Mouse (Mus musculus) thymus, postnatal 36 days (tissue): ENCODE data around the gene Ccser1.

Experiments used
- DNase-seq, 2 experiments: peaks; one replicate each; pipeline ENCODE4 v3.0.0; 2022; ENCODE audit warnings: mixed read lengths in 2 of 2

Ccser1 gene

GRCm38 (mm10) chr6:61179949-61180755 is at the start of gene Ccser1:
TSS of gene Ccser1 (plus strand) at chr6:61180324.
- DNase-seq: peak; percentile 47 to 62

GRCm38 (mm10) chr6:61136436-61136835 is 43.7 kb upstream of the Ccser1 start:
- DNase-seq: no peak

- DNase-seq: no peak
These were observed 37.1 kb upstream of the Ccser1 start for GRCm38 (mm10) chr6:61143031-61143430.

- DNase-seq: no peak
These were observed 27.2 kb upstream of the Ccser1 start for GRCm38 (mm10) chr6:61152924-61153323.

- no peak for DNase-seq
These were observed 25.5 kb upstream of the Ccser1 start for GRCm38 (mm10) chr6:61154654-61155053.

- no peak for DNase-seq
These were observed 25.0 kb upstream of the Ccser1 start for GRCm38 (mm10) chr6:61155059-61155629.

- no peak for DNase-seq
These were observed 24.4 kb upstream of the Ccser1 start for GRCm38 (mm10) chr6:61155718-61156117.

GRCm38 (mm10) chr6:61162117-61162516 is 18.0 kb upstream of the Ccser1 start:
- no peak for DNase-seq

GRCm38 (mm10) chr6:61166891-61167290 is 13.2 kb upstream of the Ccser1 start:
- DNase-seq: no peak

- DNase-seq: no peak
These were observed 4.0 kb upstream of the Ccser1 start for GRCm38 (mm10) chr6:61176126-61176525.

GRCm38 (mm10) chr6:61177476-61177875 is 2.6 kb upstream of the Ccser1 start:
- no peak for DNase-seq

- no peak for DNase-seq
These were observed 529 bp upstream of the Ccser1 start for GRCm38 (mm10) chr6:61179641-61179948.

- peak; percentile 19 for DNase-seq
These were observed 650 bp downstream of the Ccser1 start for GRCm38 (mm10) chr6:61180756-61181191.

- no peak for DNase-seq
These were observed 8.9 kb downstream of the Ccser1 start for GRCm38 (mm10) chr6:61189029-61189428.

- no peak for DNase-seq
These were observed 11.7 kb downstream of the Ccser1 start for GRCm38 (mm10) chr6:61191597-61192386.

- no peak for DNase-seq
These were observed 23.2 kb downstream of the Ccser1 start for GRCm38 (mm10) chr6:61203344-61203743.

- DNase-seq: no peak
These were observed 25.9 kb downstream of the Ccser1 start for GRCm38 (mm10) chr6:61206042-61206441.

GRCm38 (mm10) chr6:61206619-61207018 is 26.5 kb downstream of the Ccser1 start:
- DNase-seq: no peak

GRCm38 (mm10) chr6:61210061-61210737 is 30.1 kb downstream of the Ccser1 start:
- no peak for DNase-seq

- DNase-seq: no peak
These were observed 35.6 kb downstream of the Ccser1 start for GRCm38 (mm10) chr6:61215705-61216104.

GRCm38 (mm10) chr6:61216514-61216913 is 36.4 kb downstream of the Ccser1 start:
- no peak for DNase-seq

GRCm38 (mm10) chr6:61217717-61218116 is 37.6 kb downstream of the Ccser1 start:
- no peak for DNase-seq

- no peak for DNase-seq
These were observed 43.4 kb downstream of the Ccser1 start for GRCm38 (mm10) chr6:61223563-61223962.
